Mouse (Mus musculus) spleen, adult 10 weeks (tissue): Measurements from ENCODE around the gene Top3a. TPM values are rescaled to one million over a fixed set of nuclear protein-coding genes. Genes with fewer than 3 reads are reported as not detected.

Experiments
- polyA plus RNA-seq: library from polyadenylated mRNA; stranded (reverse); fragments of 350-450 nt; fragmentation: Illumina TruSeq; extraction: RNeasy Lipid Tissue Mini Kit (QIAGEN cat#74804); gene quantifications from one replicate; pipeline ENCODE4 v1.2.3, GENCODE M21; 2015; ENCODE audit warnings: low replicate concordance; ENCODE audit not compliant: insufficient read depth

Gene Top3a
- 14.0 TPM for polyA plus RNA-seq

GRCm38 (mm10) chr11:60776829-60777740 is at the start of gene Top3a, which contains the start of gene Smcr8:
Top3a (minus strand) TSS chr11:60777365.
Smcr8 (plus strand) TSS chr11:60777524.

DNA sequence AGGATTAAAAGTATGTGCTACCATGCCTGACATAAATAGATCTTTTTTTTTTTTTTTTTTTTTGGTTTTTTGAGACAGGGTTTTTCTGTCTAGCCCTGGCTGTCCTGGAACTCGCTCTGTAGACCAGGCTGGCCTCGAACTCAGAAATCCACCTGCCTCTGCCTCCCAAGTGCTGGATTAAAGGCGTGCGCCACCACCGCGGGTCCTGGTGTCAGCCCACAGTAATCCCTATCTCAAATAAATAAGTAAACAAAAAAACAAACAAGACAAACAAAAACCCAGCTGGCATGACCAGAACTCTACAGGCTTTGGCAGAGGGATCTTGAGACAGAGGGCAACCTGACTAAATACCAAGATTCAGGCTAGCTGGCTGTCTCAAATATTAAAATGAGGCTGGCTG is 34.5 kb upstream of the Top3a start, which contains the start of gene Shmt1:
Gene Shmt1 (minus strand): TSS at position 101 of the 400 bp plus-strand sequence.

GRCm38 (mm10) chr11:60728260-60728761 is 48.9 kb downstream of the Top3a start, which contains the start of gene Mief2:
Mief2 (plus strand) TSS chr11:60728398.

GRCm38 (mm10) chr11:60726601-60727391 is 50.4 kb downstream of the Top3a start, which contains the start of gene Flii:
Flii (minus strand) TSS chr11:60727263.

GRCm38 (mm10) chr11:60699524-60700075 is 77.6 kb downstream of the Top3a start, which contains the start of gene Llgl1:
Llgl1 (plus strand) TSS chr11:60699723.

Other genes with a start within 250 kb of the Top3a start
- 38.1 TPM for gene Alkbh5, start 241.0 kb downstream of the Top3a start, polyA plus RNA-seq
- 6.9 TPM for gene Llgl1, start 77.6 kb downstream of the Top3a start, polyA plus RNA-seq
- 56.0 TPM for gene Flii, start 50.1 kb downstream of the Top3a start, polyA plus RNA-seq
- gene Mief2, start 49.0 kb downstream of the Top3a start, polyA plus RNA-seq: 4.3 TPM
- gene Smcr8, start 159 bp upstream of the Top3a start, polyA plus RNA-seq: 36.9 TPM
- 12.6 TPM for gene Shmt1, start 34.4 kb upstream of the Top3a start, polyA plus RNA-seq
- 8.9 TPM for gene Dhrs7b, start 53.3 kb upstream of the Top3a start, polyA plus RNA-seq
- 15.2 TPM for gene Tmem11, start 101.9 kb upstream of the Top3a start, polyA plus RNA-seq
- gene Natd1, start 137.4 kb upstream of the Top3a start, polyA plus RNA-seq: 8.3 TPM
- gene Map2k3, start 154.7 kb upstream of the Top3a start, polyA plus RNA-seq: 32.8 TPM
- not detected for gene Kcnj12, start 245.2 kb upstream of the Top3a start, polyA plus RNA-seq